Mouse (Mus musculus): Measurements from ENCODE around the gene Epha10.

DNA sequence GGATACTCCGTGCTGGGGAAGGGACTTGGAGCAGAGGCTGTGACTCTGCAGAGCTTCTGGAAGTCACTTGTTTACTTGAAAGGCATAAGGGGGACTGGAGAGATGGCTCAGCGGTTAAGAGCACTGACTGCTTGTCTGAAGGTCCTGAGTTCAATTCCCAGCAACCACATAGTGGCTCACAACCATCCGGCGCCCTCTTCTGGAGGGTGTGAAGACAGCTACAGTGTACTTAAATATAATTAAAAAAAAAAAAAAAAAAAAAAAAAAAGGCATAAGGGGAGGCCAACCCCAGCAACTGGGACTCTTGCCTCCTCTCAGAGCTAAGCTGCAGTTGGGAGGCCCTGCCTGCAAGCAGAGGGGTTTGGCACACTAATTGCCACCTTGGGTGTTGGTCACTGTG, 24.7 kb downstream of the Epha10 start:
- TF ChIP-seq CTCF (IDR thresholded peaks at IDR 0.05; ENCODE audit: low read depth, low read length) = no peak
- no peak for TF ChIP-seq GATA1 (IDR thresholded peaks at IDR 0.05; ENCODE audit: borderline replicate concordance, low read length)
- TF ChIP-seq TAL1 (conservative IDR thresholded peaks at IDR 0.05; ENCODE audit: low read depth, low read length) = no peak
- TF ChIP-seq POLR2AphosphoS5 (IDR thresholded peaks at IDR 0.05; ENCODE audit: insufficient replicate concordance, low read depth, low read length) = no peak

Measured in G1E (cell line).